Mouse (Mus musculus) CD4-positive helper T cell, adult 2 months (primary cell): Measurements from ENCODE around the gene Gp9.

Source experiments
- DNase-seq: peaks from one replicate; pipeline ENCODE4 v3.0.0-alpha.2; 2012; ENCODE audit warnings: low read depth, missing footprints, low spot score

Gp9 gene

DNA sequence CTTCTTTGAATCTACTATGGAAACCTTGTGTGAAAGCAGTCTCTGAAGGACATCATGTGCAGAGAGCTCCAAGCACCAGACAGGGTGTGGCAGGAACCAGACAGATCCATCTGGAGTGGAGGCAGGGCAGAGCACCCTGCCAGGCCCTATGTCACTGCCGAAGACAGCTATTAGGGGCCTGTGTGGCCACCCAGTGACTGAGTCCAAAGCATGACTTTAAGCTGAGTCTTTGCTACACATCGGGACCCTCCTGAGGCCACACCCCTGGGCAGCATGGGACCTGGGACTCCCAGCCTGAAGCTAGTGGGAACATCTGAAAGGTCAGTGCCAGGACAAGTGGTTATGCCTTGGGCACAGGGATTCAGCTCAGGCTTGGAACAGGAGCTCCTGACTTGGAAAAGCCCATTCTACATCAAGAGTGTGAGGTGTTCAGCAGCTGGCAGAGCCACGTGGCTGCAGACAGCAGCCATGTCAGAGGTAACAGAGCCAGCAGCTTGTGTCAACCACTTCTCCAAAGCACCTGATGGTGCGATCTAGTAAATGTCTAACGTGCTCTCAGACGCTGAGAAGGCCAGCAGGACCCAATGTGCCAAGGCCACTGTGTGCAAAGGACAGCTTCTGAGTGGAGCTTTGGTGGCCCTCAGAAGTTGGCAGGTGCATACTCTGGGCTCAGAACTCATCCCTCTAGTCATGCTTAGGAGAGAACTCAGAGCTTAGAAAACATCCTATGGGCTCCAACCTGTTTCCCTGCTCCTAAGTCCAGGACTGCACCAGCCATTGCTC, 9.4 kb downstream of the Gp9 start:
- no peak for DNase-seq

- no peak for DNase-seq
These were observed 10.5 kb downstream of the Gp9 start for GRCm38 (mm10) chr6:87788266-87788895.

DNA sequence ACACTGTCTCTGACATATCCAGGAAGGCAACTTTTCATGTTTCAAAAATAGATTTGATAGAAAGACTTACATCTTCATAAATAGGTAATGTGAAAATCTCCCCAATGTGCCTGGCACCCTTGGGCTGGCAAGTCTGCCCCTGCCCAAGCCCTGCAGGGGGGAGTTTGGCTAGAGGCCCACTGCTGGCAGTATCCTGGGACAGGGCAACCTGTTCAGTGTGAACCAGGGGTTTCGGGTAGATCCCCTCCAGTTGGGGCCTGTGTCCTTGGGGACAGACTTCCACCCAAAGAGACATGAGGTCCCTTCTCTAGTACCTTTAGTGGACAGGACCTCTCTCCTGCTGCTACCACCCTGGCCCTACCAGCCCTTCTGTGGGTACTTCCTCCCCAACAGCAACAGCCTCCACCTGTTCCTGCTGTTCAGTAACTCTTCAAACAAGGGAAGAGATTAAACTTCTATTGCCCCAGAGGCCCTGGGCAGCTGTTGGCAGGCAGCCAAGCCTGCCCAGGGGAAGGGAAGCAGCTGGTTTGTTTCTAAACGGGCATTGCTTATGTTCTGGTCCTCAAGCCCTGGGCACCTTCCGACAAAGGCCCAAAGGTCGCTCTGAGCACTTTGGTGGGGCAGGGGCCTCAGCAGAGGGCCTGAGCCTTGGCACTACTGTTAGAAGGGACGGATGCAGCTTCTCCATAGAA, 11.2 kb downstream of the Gp9 start:
- DNase-seq, result no peak

DNA sequence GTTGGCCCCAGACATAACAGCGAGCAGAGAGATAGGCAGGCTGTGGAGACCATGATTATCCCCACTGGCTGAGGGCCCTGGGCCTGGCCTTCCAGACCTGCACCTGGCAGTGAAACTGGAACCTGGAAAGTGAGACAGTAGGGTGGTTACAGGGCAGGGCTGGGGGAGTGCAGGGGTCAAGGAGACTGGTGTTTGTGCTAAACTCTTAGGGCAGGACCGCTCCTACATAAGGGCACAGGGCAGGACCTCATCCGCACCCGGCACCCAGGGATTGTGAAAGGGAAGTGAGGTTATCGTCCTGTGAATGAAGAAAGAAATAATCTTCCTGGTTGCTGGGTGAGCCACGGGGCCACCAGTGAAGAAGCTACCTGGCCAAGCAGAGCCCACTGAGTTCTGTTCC, 11.9 kb downstream of the Gp9 start:
- no peak for DNase-seq

GRCm38 (mm10) chr6:87790779-87791480, 13.1 kb downstream of the Gp9 start:
- DNase-seq, result no peak

DNA sequence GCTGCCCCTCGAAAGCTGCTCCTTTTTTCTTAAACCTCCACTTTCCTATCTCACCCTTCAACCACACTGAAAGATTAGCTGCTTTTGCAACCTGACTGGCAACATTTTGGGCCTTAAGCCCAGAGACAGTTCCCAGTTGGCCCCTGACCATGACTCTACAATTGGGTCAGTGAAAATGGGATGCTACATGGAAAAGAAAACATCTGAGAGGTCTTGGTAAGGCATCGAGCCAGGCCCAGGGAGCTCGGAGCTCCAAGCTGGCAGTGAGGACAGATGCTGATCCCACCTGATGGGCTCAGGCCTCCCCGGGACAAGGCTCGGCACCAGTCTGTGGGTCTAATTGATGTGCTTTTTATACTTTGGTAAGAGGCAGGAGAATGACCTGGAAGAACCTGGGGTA, 14.0 kb downstream of the Gp9 start:
- no peak for DNase-seq

DNA sequence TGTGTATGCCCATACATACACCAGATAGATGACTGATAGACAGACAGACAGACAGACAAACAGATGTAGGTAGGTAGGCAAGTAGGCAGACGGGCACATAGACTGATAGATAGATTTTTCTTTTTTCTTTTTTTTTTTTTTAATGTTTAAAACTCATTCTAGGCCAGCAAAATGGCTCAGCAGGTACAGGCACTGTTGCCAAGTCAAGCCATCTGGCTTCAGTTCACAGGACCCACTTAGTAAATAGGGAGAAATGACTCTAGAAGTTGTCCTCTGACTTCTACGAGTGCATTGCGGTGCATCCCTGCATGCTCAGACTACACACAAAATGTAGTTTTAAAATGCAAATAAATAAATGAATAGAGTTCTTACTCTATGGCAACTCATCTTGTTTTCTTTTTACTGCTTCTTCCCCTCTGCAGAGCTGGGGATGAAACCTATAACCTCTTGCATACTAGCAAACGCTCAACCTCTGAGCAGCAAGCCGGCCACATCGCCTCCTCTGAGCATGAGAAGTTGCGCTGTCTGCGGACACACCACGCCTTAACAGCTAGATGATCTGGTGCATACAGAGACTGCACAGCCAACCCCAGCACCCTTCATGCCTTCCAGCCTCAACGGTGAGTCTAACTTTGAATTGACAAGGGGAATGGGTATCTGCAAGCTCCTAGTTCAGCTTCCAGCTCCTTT, 16.1 kb downstream of the Gp9 start:
- DNase-seq, result no peak

GRCm38 (mm10) chr6:87795385-87796150, 17.7 kb downstream of the Gp9 start:
- DNase-seq, result no peak

GRCm38 (mm10) chr6:87796251-87796880, 18.5 kb downstream of the Gp9 start:
- no peak for DNase-seq

DNA sequence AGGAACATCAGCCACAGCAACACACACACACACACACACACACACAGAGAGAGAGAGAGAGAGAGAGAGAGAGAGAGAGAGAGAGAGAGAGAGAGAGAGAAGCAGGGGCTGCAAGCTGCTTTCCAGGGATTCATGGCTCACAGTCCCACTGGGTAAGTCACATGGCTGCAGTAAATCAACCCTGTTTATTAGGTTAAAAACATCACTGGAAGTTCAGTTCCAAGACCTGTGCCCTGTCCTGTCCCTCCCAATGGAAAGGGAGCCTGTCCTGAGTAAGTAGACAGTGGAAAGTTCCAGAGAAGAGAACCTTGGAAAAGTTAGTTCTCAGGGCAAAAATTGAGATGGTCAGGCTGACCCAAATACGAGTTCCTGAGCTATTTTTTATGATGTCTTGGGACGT, 19.4 kb downstream of the Gp9 start:
- DNase-seq, result no peak

GRCm38 (mm10) chr6:87799576-87799975, 21.7 kb downstream of the Gp9 start:
- no peak for DNase-seq

GRCm38 (mm10) chr6:87802462-87802861, 24.6 kb downstream of the Gp9 start:
- DNase-seq, result no peak

GRCm38 (mm10) chr6:87804036-87804435, 26.2 kb downstream of the Gp9 start:
- no peak for DNase-seq

- no peak for DNase-seq
These were observed 27.0 kb downstream of the Gp9 start for GRCm38 (mm10) chr6:87804886-87805285.

DNA sequence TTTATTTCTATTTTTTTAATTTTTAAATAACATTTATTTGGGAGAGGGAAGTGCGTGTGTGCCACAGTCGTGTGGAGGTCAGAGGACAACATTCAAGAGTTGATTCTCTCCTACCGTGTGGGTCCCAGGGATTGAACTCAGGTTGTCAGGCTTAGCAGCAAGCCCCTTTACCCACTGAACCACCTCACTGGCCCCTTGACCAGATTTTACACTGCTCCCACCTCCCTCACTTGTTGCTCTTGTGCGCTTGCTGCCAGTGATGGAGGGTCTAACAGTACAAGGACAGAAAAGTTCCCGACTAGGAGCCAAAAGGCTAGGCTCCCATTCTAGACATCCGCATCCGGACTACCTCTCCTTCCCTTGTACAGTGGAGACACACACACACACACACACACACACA, 27.6 kb downstream of the Gp9 start:
- no peak for DNase-seq

- DNase-seq, result peak; percentile 22
These were observed 28.2 kb downstream of the Gp9 start for GRCm38 (mm10) chr6:87806028-87806427.

DNA sequence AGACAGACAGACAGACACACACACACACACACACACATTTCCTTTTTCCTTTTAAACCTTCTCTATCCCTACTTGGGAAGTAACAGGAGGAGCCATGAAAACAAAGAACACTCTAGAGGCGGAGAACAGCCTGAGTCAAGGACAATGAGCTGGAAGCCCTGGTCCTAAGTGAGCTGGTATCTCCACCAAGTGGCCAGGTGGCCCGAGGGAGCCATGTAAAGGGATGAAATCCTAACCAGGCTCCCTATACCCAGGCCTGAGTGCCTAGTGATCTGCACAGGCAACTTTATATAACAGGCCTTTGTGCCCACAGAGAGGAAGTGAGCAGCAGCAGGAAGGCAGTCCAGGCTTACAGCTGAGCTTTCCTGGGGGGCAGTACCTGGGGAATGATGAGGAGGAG, 29.0 kb downstream of the Gp9 start:
- DNase-seq, result no peak

DNA sequence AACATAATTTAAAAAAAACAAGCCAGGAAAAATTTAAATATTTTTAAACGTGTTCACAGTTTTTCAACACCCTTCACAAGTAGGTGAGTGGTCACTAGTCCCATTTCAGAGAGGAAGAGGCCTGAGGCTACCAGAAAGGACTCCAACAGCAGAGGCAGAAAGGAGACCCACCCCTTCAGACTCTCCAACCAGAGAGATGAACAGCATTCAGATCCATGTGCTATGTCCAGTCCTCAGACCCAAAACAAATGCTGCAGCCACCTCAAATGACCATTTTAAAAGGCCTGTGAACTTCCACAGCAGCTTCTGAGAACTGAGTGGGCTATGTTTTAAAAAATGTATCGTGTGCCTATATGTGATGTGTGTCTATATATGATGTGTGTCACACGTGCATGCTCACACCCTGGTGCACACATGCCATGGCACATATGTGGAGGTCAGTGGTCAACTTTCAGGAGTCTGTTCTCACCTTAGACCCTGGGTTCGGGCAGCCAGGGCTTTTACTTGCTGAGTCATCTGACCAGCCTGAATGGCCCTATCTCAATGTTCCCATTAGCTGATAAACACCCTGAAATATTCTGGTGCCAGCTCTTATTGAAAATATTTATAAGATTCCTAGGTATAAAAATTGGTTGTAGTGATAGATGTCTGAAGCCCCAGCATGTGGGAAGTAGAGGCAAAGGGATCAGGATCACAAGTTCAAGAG, 30.0 kb downstream of the Gp9 start:
- no peak for DNase-seq

- no peak for DNase-seq
These were observed 30.6 kb downstream of the Gp9 start for GRCm38 (mm10) chr6:87808521-87808920.

- no peak for DNase-seq
These were observed 31.3 kb downstream of the Gp9 start for GRCm38 (mm10) chr6:87809144-87809543.
